Mouse (Mus musculus) liver, embryonic 16.5 days (tissue): ENCODE measurements around the gene Ubxn7. TPM values are rescaled to one million over a fixed set of nuclear protein-coding genes. Genes with fewer than 3 reads are reported as not detected.

ENCODE experiments used
- ATAC-seq: fragments of 200-750 bp; cut with Nextera tagmentation; 2 replicates; pipeline ENCODE4 v1.8.0; 2017; ENCODE audit warnings: low read depth, mild to moderate bottlenecking, moderate number of reproducible peaks, moderate library complexity
- H3K27ac ChIP-seq: fragments of 300-500 bp; sonication (generic); 2 replicates; pipeline ENCODE4 v1.5.1; 2014; ENCODE audit warnings: mild to moderate bottlenecking, low read length
- H3K27me3 ChIP-seq: fragments of 300-500 bp; sonication (generic); 2 replicates; pipeline ENCODE4 v1.6.1; 2014; ENCODE audit warnings: low read depth, low read length, mixed read lengths; ENCODE audit not compliant: control insufficient read depth, insufficient read depth
- H3K36me3 ChIP-seq: fragments of 300-500 bp; sonication (generic); 2 replicates; pipeline ENCODE4 v1.6.1; 2014; ENCODE audit warnings: mild to moderate bottlenecking; ENCODE audit not compliant: control insufficient read depth, insufficient read depth
- H3K4me1 ChIP-seq: fragments of 300-500 bp; sonication (generic); 2 replicates; pipeline ENCODE4 v1.6.1; 2014; ENCODE audit warnings: low read depth, low read length, mixed read lengths; ENCODE audit not compliant: control insufficient read depth
- H3K4me2 ChIP-seq: fragments of 300-500 bp; sonication (generic); 2 replicates; pipeline ENCODE4 v1.6.1; 2014; ENCODE audit warnings: low read depth, low read length, mixed read lengths
- H3K4me3 ChIP-seq: fragments of 300-500 bp; sonication (generic); 2 replicates; pipeline ENCODE4 v1.5.1; 2014; ENCODE audit warnings: low read depth, mild to moderate bottlenecking, low read length
- H3K9ac ChIP-seq: fragments of 300-500 bp; sonication (generic); 2 replicates; pipeline ENCODE4 v1.6.1; 2014; ENCODE audit warnings: low read depth, low read length
- H3K9me3 ChIP-seq: fragments of 300-500 bp; sonication (generic); replicated peaks from 2 replicates; pipeline ENCODE4 v1.6.1; 2016; ENCODE audit warnings: low read length; ENCODE audit not compliant: control insufficient read depth
- WGBS: fragments of 180-500 bp; shearing (Covaris S2); extraction: QIAGEN DNeasy Blood & Tissue Kit; methylation state at CpG from one replicate; pipeline ENCODE4 v1.1.7; 2014; ENCODE audit not compliant: insufficient replicate concordance; 5-methylcytosine and 5-hydroxymethylcytosine counted together
- polyA plus RNA-seq: library from polyadenylated mRNA; unstranded; fragments of >200 nt; fragmentation: Nextera tagmentation; extraction: Ambion mirVana; gene quantifications from 2 replicates; pipeline ENCODE4 v1.2.1, GENCODE M21; 2015

Gene Ubxn7
- polyA plus RNA-seq, 1 experiment from 2014 or later, result 10.2 TPM

GRCm38 (mm10) chr16:32345521-32345920 lies 13.5 kb downstream of the Ubxn7 start:
- peaks cover 4% of the 10 kb centered on the region; the same call in 1 of the 2 replicates for H3K4me1 ChIP-seq
- no peak overlapping the region for H3K4me2 ChIP-seq
- no peaks in the 10 kb centered on the region for H3K27me3 ChIP-seq
- no peak overlapping the region for H3K9ac ChIP-seq
- H3K4me3 ChIP-seq, result no peak overlapping the region
- H3K27ac ChIP-seq, result no peak overlapping the region
- no peaks in the 10 kb centered on the region for H3K9me3 ChIP-seq
- H3K36me3 ChIP-seq, result no peaks in the 10 kb centered on the region
- ATAC-seq, result no peak

- Histone ChIP-seq H3K27me3 (no peaks in the 10 kb centered on the region), H3K4me1 (peaks cover 2% of the 10 kb centered on the region; the same call in 1 of the 2 replicates), H3K9ac (no peak overlapping the region), H3K27ac (no peak overlapping the region), H3K4me3 (no peak overlapping the region), H3K36me3 (no peaks in the 10 kb centered on the region; the same call in 1 of the 2 replicates), H3K4me2 (no peak overlapping the region), H3K9me3 (no peaks in the 10 kb centered on the region)
- 74% methylated on average over 3 of the region's 3 CpGs for WGBS
- ATAC-seq, result no peak
These were observed 18.7 kb downstream of the Ubxn7 start for GRCm38 (mm10) chr16:32350776-32351175.

GRCm38 (mm10) chr16:32363530-32363929 lies 31.5 kb downstream of the Ubxn7 start:
- ATAC-seq, result no peak
- H3K36me3 ChIP-seq, result peaks cover 4% of the 10 kb centered on the region

GRCm38 (mm10) chr16:32371351-32371750 lies 39.3 kb downstream of the Ubxn7 start:
- no peaks in the 10 kb centered on the region for H3K4me1 ChIP-seq
- H3K9ac ChIP-seq, result no peak overlapping the region
- ATAC-seq, result no peak
- 70% methylated on average over 4 of the region's 4 CpGs for WGBS
- H3K4me3 ChIP-seq, result no peak overlapping the region
- no peaks in the 10 kb centered on the region for H3K9me3 ChIP-seq
- no peak overlapping the region for H3K27ac ChIP-seq
- H3K36me3 ChIP-seq, result peaks cover 15% of the 10 kb centered on the region
- no peak overlapping the region for H3K4me2 ChIP-seq
- H3K27me3 ChIP-seq, result no peaks in the 10 kb centered on the region

More at GRCm38 (mm10) chr16:32363530-32363929, 31.5 kb downstream of the Ubxn7 start:
- no peak overlapping the region for H3K27ac ChIP-seq
- WGBS, result 70% methylated on average over 2 of the region's 2 CpGs
- H3K27me3 ChIP-seq, result no peaks in the 10 kb centered on the region
- H3K9ac ChIP-seq, result no peak overlapping the region
- H3K4me1 ChIP-seq, result no peaks in the 10 kb centered on the region
- no peak overlapping the region for H3K4me3 ChIP-seq
- no peak overlapping the region for H3K4me2 ChIP-seq
- H3K9me3 ChIP-seq, result no peaks in the 10 kb centered on the region

GRCm38 (mm10) chr16:32379575-32379974 lies 47.5 kb downstream of the Ubxn7 start:
- no peak overlapping the region for H3K9ac ChIP-seq

GRCm38 (mm10) chr16:32382901-32383300 lies 50.8 kb downstream of the Ubxn7 start:
- H3K27me3 ChIP-seq, result no peaks in the 10 kb centered on the region
- ATAC-seq, result no peak
- peaks cover 29% of the 10 kb centered on the region for H3K36me3 ChIP-seq
- no peak overlapping the region for H3K4me2 ChIP-seq
- no peak overlapping the region for H3K4me3 ChIP-seq
- no peak overlapping the region for H3K27ac ChIP-seq
- H3K4me1 ChIP-seq, result no peaks in the 10 kb centered on the region
- no peaks in the 10 kb centered on the region for H3K9me3 ChIP-seq
- H3K9ac ChIP-seq, result no peak overlapping the region

More at GRCm38 (mm10) chr16:32379575-32379974, 47.5 kb downstream of the Ubxn7 start:
- Histone ChIP-seq H3K27ac (no peak overlapping the region), H3K27me3 (no peaks in the 10 kb centered on the region), H3K36me3 (peaks cover 35% of the 10 kb centered on the region), H3K4me2 (no peak overlapping the region), H3K4me3 (no peak overlapping the region), H3K4me1 (no peaks in the 10 kb centered on the region), H3K9me3 (no peaks in the 10 kb centered on the region)
- ATAC-seq, result no peak
- WGBS, result 91% methylated on average over 2 of the region's 2 CpGs

DNA sequence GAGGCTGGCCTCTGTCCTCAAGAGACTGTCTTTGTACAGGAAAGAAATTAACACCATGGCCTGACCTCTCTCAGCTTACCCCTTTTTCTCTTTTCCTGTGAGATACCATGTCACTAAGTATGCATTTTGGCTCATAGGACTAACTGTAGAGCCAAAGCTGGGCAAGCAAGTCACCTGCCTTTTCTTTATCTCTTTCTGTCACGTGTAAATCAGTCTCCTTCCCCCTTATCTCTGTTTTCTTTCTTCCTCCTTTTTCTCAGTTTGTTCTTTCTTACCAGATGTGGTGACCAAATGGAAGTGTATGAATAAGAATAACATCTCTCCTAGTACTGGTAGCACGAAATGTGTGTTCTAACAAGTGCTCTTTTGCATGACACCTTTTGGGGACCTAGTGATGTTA lies 52.8 kb downstream of the Ubxn7 start:
- H3K4me2 ChIP-seq, result no peak overlapping the region
- H3K4me3 ChIP-seq, result no peak overlapping the region
- H3K4me1 ChIP-seq, result peaks cover 5% of the 10 kb centered on the region
- H3K27me3 ChIP-seq, result no peaks in the 10 kb centered on the region
- no peak overlapping the region for H3K27ac ChIP-seq
- no peak for ATAC-seq
- no peak overlapping the region for H3K9ac ChIP-seq
- WGBS, result 34% methylated on average over 2 of the region's 2 CpGs
- peaks cover 21% of the 10 kb centered on the region for H3K36me3 ChIP-seq
- H3K9me3 ChIP-seq, result no peaks in the 10 kb centered on the region

DNA sequence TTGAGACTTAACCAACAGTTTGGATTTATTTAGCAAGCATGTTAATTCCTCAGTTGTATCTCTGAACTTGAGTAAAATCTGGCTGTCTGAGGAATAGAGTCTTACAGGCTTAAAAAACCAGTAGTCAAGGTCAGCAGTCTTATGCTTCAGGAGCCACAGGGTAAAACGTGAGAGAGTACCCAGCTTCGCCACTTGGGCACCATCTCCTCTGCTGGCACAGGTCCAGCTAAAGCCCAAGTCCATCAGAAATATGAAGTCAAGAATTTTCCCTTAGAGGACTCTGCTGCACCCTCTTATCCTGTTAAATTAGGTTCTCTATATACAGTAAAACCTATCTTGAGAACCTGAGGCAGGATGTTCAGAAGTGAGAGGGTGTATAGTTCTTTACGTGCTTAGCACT lies 54.8 kb downstream of the Ubxn7 start:
- H3K4me3 ChIP-seq, result no peak overlapping the region
- no peak overlapping the region for H3K4me2 ChIP-seq
- WGBS, result 73% methylated on average over 3 of the region's 3 CpGs
- no peaks in the 10 kb centered on the region for H3K27me3 ChIP-seq
- no peak overlapping the region for H3K27ac ChIP-seq
- no peaks in the 10 kb centered on the region for H3K9me3 ChIP-seq
- H3K9ac ChIP-seq, result no peak overlapping the region
- H3K4me1 ChIP-seq, result peaks cover 5% of the 10 kb centered on the region
- ATAC-seq, result no peak
- peaks cover 11% of the 10 kb centered on the region for H3K36me3 ChIP-seq

DNA sequence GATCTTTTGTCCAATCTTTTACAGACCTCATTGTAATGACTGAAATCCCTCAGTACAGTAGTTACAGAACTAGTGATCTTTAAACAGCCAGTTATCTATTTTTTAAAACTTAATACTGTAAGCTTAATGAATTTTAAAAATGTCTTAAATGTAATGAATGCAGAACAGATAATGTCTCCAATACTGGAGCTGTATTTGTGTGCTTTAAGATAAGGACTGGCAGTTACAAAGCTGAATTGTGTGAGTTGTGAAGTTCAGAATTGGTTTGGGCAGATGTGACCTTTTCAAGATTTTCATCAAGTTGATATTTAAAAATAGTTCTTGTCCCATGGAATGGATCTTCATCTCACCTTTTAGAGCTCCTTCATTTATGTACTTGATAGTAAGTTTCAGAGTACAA lies 57.0 kb downstream of the Ubxn7 start:
- H3K36me3 ChIP-seq, result peaks cover 11% of the 10 kb centered on the region
- H3K4me3 ChIP-seq, result no peak overlapping the region
- H3K4me2 ChIP-seq, result no peak overlapping the region
- no peak overlapping the region for H3K9ac ChIP-seq
- H3K9me3 ChIP-seq, result no peaks in the 10 kb centered on the region
- H3K27ac ChIP-seq, result no peak overlapping the region
- ATAC-seq, result no peak
- H3K4me1 ChIP-seq, result peaks cover 5% of the 10 kb centered on the region
- H3K27me3 ChIP-seq, result no peaks in the 10 kb centered on the region

DNA sequence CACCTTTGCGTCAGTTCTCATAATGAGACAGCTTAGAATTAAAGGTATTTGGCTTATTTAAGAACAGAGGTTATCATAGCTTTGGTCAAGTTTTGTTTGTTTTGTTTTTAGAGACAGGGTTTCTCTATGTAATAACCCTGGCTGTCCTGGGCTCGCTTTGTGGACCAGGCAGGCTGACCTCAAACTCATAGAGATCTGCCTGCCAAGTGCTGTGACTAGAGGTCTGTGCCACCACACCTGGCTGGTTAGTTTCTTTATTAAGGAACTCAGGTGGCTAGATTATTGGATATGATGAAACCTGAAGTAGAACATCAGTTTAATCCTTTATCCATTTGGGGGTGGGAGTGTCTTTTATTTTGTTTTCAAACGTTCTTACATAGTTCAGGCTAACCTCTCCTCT lies 57.8 kb downstream of the Ubxn7 start:
- WGBS, result 58% methylated on average over 3 of the region's 3 CpGs
- Histone ChIP-seq H3K27me3 (no peaks in the 10 kb centered on the region), H3K36me3 (peaks cover 8% of the 10 kb centered on the region), H3K27ac (no peak overlapping the region; the same call in 1 of the 2 replicates), H3K9ac (no peak overlapping the region), H3K4me1 (peaks cover 5% of the 10 kb centered on the region), H3K4me2 (no peak overlapping the region), H3K4me3 (no peak overlapping the region), H3K9me3 (no peaks in the 10 kb centered on the region)
- no peak for ATAC-seq
